Mouse (Mus musculus) E14TG2a.4 (cell line): ENCODE measurements around the gene Zkscan2.

Experiments
- H3K27me3 ChIP-seq: 2 replicates; pipeline ENCODE4 v1.6.1; 2014; ENCODE audit warnings: low read length, control low read depth; ENCODE audit not compliant: insufficient read depth
- H3K36me3 ChIP-seq: 2 replicates; pipeline ENCODE4 v1.6.1; 2014; ENCODE audit warnings: low read length, control low read depth; ENCODE audit not compliant: insufficient read depth
- H3K4me1 ChIP-seq: replicated peaks from 2 replicates; pipeline ENCODE4 v1.6.1; 2014; ENCODE audit warnings: low read depth, low read length, control low read depth
- H3K4me3 ChIP-seq: replicated peaks from 2 replicates; pipeline ENCODE4 v1.5.1; 2014; ENCODE audit warnings: mild to moderate bottlenecking, low read length
- H3K9me3 ChIP-seq: 2 replicates; pipeline ENCODE4 v1.6.1; 2014; ENCODE audit warnings: low read length, control low read depth
- CTCF ChIP-seq: conservative IDR thresholded peaks from 2 replicates; pipeline ENCODE4 v1.5.1; 2014; ENCODE audit warnings: low read length
- NANOG ChIP-seq: IDR thresholded peaks from 2 replicates; pipeline ENCODE4 v1.6.1; 2014; ENCODE audit warnings: borderline replicate concordance, low read length, mixed read lengths
- POU5F1 ChIP-seq: IDR thresholded peaks from 2 replicates; pipeline ENCODE4 v1.6.1; 2014; ENCODE audit warnings: low read length, borderline replicate concordance

Zkscan2 gene

DNA sequence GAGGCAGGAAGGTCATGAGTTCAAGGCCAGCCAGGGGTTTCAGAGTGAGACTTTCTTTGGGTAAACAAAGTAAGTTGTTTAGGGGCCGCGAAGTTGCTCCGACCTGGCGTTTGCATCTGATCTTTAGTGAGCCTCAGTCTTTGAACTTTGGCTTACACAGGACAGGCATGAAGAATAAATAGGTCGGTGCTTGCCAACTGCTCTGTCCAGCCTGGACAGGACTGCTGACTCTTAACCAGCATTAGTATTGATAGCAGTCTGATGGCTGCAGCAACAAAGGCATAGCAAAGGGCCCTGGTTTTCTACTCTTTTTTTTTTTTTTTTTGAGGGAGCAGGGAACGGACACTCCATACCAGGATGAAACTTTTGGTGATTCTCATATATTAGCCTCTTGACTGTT is 47.7 kb downstream of the Zkscan2 start:
- no peak overlapping the region for H3K4me3 ChIP-seq
- H3K27me3 ChIP-seq, result no peaks in the 10 kb centered on the region
- no peaks in the 10 kb centered on the region for H3K36me3 ChIP-seq
- H3K4me1 ChIP-seq, result 0 out of 2 replicates have a peak, but pooled peaks cover 2% of the 10 kb centered on the region
- H3K9me3 ChIP-seq, result peaks cover 9% of the 10 kb centered on the region
- TF ChIP-seq CTCF (no peak), NANOG (no peak), POU5F1 (no peak)

GRCm38 (mm10) chr7:123450515-123450914 is 49.7 kb downstream of the Zkscan2 start:
- Histone ChIP-seq H3K27me3 (no peaks in the 10 kb centered on the region), H3K4me3 (no peak overlapping the region)

GRCm38 (mm10) chr7:123449676-123450075 is 50.6 kb downstream of the Zkscan2 start:
- H3K4me3 ChIP-seq, result no peak overlapping the region
- H3K36me3 ChIP-seq, result no peaks in the 10 kb centered on the region
- TF ChIP-seq POU5F1 (no peak), CTCF (no peak), NANOG (no peak)
- no peaks in the 10 kb centered on the region for H3K27me3 ChIP-seq
- H3K9me3 ChIP-seq, result peaks cover 9% of the 10 kb centered on the region
- 0 out of 2 replicates have a peak, but pooled peaks cover 2% of the 10 kb centered on the region for H3K4me1 ChIP-seq

More at GRCm38 (mm10) chr7:123450515-123450914, 49.7 kb downstream of the Zkscan2 start:
- Histone ChIP-seq H3K4me1 (0 out of 2 replicates have a peak, but pooled peaks cover 2% of the 10 kb centered on the region), H3K9me3 (peaks cover 9% of the 10 kb centered on the region), H3K36me3 (no peaks in the 10 kb centered on the region)
- TF ChIP-seq CTCF (no peak), NANOG (no peak), POU5F1 (no peak)

- TF ChIP-seq CTCF, result no peak
- no peak for TF ChIP-seq POU5F1
- no peak for TF ChIP-seq NANOG
- 0 out of 2 replicates have a peak, but pooled peaks cover 2% of the 10 kb centered on the region for H3K4me1 ChIP-seq
- no peaks in the 10 kb centered on the region for H3K36me3 ChIP-seq
- H3K9me3 ChIP-seq, result peaks cover 9% of the 10 kb centered on the region
- H3K4me3 ChIP-seq, result no peak overlapping the region
- no peaks in the 10 kb centered on the region for H3K27me3 ChIP-seq
Observed at GRCm38 (mm10) chr7:123448794-123449193, 51.5 kb downstream of the Zkscan2 start.

- no peak overlapping the region for H3K4me3 ChIP-seq
- no peak for TF ChIP-seq CTCF
- TF ChIP-seq POU5F1, result no peak
- no peak for TF ChIP-seq NANOG
- no peaks in the 10 kb centered on the region for H3K27me3 ChIP-seq
- no peaks in the 10 kb centered on the region for H3K4me1 ChIP-seq
- H3K9me3 ChIP-seq, result no peaks in the 10 kb centered on the region
- no peaks in the 10 kb centered on the region for H3K36me3 ChIP-seq
Observed at GRCm38 (mm10) chr7:123442079-123442478, 58.2 kb downstream of the Zkscan2 start.

GRCm38 (mm10) chr7:123431206-123431605 is 69.0 kb downstream of the Zkscan2 start:
- Histone ChIP-seq H3K36me3 (peaks cover 42% of the 10 kb centered on the region), H3K4me3 (no peak overlapping the region), H3K9me3 (no peaks in the 10 kb centered on the region), H3K27me3 (no peaks in the 10 kb centered on the region), H3K4me1 (no peaks in the 10 kb centered on the region)
- no peak for TF ChIP-seq NANOG
- TF ChIP-seq CTCF, result no peak
- no peak for TF ChIP-seq POU5F1

DNA sequence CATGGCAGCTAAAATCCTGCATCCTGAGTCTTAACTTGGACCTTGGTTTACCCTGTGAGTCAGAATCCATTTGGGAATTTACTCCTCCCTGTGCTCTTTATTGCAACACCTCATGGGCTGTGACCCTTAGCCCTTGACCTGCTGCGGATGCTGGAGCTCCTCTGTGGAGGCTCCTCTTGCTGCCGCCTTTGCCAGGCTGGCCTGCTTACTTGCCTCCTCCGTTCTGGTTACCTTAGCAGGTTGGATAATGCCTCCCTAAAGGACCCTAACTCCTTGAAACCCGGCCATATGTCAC is 69.9 kb downstream of the Zkscan2 start:
- Histone ChIP-seq H3K27me3 (no peaks in the 10 kb centered on the region), H3K4me1 (peaks cover 2% of the 10 kb centered on the region; the same call in 1 of the 2 replicates), H3K4me3 (no peak overlapping the region), H3K9me3 (no peaks in the 10 kb centered on the region), H3K36me3 (peaks cover 50% of the 10 kb centered on the region)
- TF ChIP-seq CTCF (no peak), NANOG (no peak), POU5F1 (no peak)

GRCm38 (mm10) chr7:123429624-123430410 is 70.4 kb downstream of the Zkscan2 start:
- Histone ChIP-seq H3K27me3 (no peaks in the 10 kb centered on the region), H3K4me3 (no peak overlapping the region), H3K9me3 (no peaks in the 10 kb centered on the region), H3K4me1 (peaks cover 8% of the 10 kb centered on the region), H3K36me3 (peaks cover 54% of the 10 kb centered on the region)
- no peak for TF ChIP-seq POU5F1
- no peak for TF ChIP-seq NANOG
- no peak for TF ChIP-seq CTCF
